Comparison of ENCODE assay signal across 8 mouse cellular contexts in the genomic region with DNA sequence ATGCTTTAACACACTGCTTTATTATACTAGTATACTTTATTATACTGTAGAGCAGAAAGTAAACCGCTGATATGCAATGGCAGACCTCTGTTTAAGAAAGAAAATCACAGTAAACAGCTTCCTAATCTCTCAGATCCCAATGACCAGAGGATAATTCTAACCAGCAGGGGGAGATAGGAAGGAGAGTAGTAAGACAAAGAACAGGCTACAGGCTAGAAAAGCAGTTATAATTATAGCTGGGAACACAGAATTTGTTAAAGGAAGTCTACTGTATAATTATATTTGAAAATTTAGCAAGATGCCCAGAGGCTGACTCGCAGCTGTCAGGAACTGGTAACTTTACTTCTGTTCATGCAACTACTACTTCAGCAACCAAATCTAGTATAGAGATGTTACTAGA.
DNase-seq lines count a peak whose midpoint lies in the region; ATAC-seq lines count a peak whose summit lies in the region.

No protein-coding gene starts in this region.

- H3K9me3 ChIP-seq in heart, embryonic 11.5 days (replicated peaks; ENCODE audit: control insufficient read depth, low read length) = no peaks in the 10 kb centered on the region
- H3K9me3 ChIP-seq in neural tube, embryonic 12.5 days = no peaks in the 10 kb centered on the region
- no peaks in the 10 kb centered on the region for H3K9me3 ChIP-seq in neural tube, embryonic 15.5 days (replicated peaks)
- no peaks in the 10 kb centered on the region for H3K9me3 ChIP-seq in forebrain, embryonic 15.5 days

- no peak overlapping the region for H3K27ac ChIP-seq in heart, embryonic 11.5 days (ENCODE audit: low read depth, low read length)
- H3K27ac ChIP-seq in neural tube, embryonic 12.5 days = no peak overlapping the region
- H3K27ac ChIP-seq in neural tube, embryonic 15.5 days (replicated peaks) = no peak overlapping the region
- H3K27ac ChIP-seq in forebrain, embryonic 15.5 days (replicated peaks) = no peak overlapping the region

- H3K9ac ChIP-seq in heart, embryonic 11.5 days (ENCODE audit: low read depth, low read length) = no peak overlapping the region
- H3K9ac ChIP-seq in neural tube, embryonic 12.5 days = no peak overlapping the region
- no peak overlapping the region for H3K9ac ChIP-seq in neural tube, embryonic 15.5 days (replicated peaks)
- H3K9ac ChIP-seq in forebrain, embryonic 15.5 days (replicated peaks) = no peak overlapping the region

- H3K4me3 ChIP-seq in heart, embryonic 11.5 days (ENCODE audit: low read depth, low read length) = no peak overlapping the region
- H3K4me3 ChIP-seq in neural tube, embryonic 12.5 days = no peak overlapping the region
- H3K4me3 ChIP-seq in neural tube, embryonic 15.5 days (replicated peaks) = no peak overlapping the region
- no peak overlapping the region for H3K4me3 ChIP-seq in forebrain, embryonic 15.5 days

- H3K4me1 ChIP-seq in heart, embryonic 11.5 days (ENCODE audit: control insufficient read depth, insufficient read depth, low read length) = no peaks in the 10 kb centered on the region
- no peaks in the 10 kb centered on the region for H3K4me1 ChIP-seq in neural tube, embryonic 12.5 days
- no peaks in the 10 kb centered on the region for H3K4me1 ChIP-seq in neural tube, embryonic 15.5 days
- 0 out of 2 replicates have a peak, but pooled peaks cover 3% of the 10 kb centered on the region for H3K4me1 ChIP-seq in forebrain, embryonic 15.5 days

- intact Hi-C loops in heart, postnatal 10 days (cut with DNase I) = loop anchor here (5.0 to 10.0 kb wide), 2 partner anchors 176 to 294 kb away; no protein-coding TSS in a partner anchor

- no peak for ATAC-seq in heart, embryonic 11.5 days (replicated peaks; ENCODE audit: insufficient number of reproducible peaks, low FRiP score, low TSS enrichment)
- ATAC-seq in neural tube, embryonic 12.5 days (ENCODE audit: low FRiP score, low read depth) = 0 out of 2 replicates have a peak, but pooled peaks have one; percentile 21
- no peak for ATAC-seq in neural tube, embryonic 15.5 days (ENCODE audit: low FRiP score)
- peak; percentile 73 for ATAC-seq in forebrain, embryonic 15.5 days (replicated peaks)
- ATAC-seq in erythroblast, adult 5-6 weeks (replicated peaks; ENCODE audit: low FRiP score, poor library complexity, severe bottlenecking) = no peak

- DNase-seq in heart, postnatal 10 days = peak; percentile 31 to 43
- peak; percentile 61 for DNase-seq in splenic B cell, adult 2 months (ENCODE audit: low read depth, low spot score)
- DNase-seq in kidney, postnatal 4 days = no peak

- 55% methylated on average over 2 of the region's 2 CpGs for WGBS in heart, embryonic 11.5 days (ENCODE audit: insufficient replicate concordance)
- 80% methylated on average over 2 of the region's 2 CpGs for WGBS in neural tube, embryonic 12.5 days
- 67% methylated on average over 2 of the region's 2 CpGs for WGBS in neural tube, embryonic 15.5 days
- 51% methylated on average over 2 of the region's 2 CpGs for WGBS in forebrain, embryonic 15.5 days

- no peaks in the 10 kb centered on the region for H3K36me3 ChIP-seq in heart, embryonic 11.5 days (ENCODE audit: control insufficient read depth, insufficient read depth, low read length)
- H3K36me3 ChIP-seq in neural tube, embryonic 12.5 days = no peaks in the 10 kb centered on the region
- H3K36me3 ChIP-seq in neural tube, embryonic 15.5 days = no peaks in the 10 kb centered on the region
- no peaks in the 10 kb centered on the region for H3K36me3 ChIP-seq in forebrain, embryonic 15.5 days
- no peaks in the 10 kb centered on the region for H3K36me3 ChIP-seq in splenic B cell, adult 2 months (ENCODE audit: control insufficient read depth, insufficient read depth, low read length, poor library complexity, severe bottlenecking)

- no peak overlapping the region for H3K4me2 ChIP-seq in heart, embryonic 11.5 days
- H3K4me2 ChIP-seq in neural tube, embryonic 12.5 days (replicated peaks) = no peak overlapping the region
- H3K4me2 ChIP-seq in neural tube, embryonic 15.5 days = no peak overlapping the region
- H3K4me2 ChIP-seq in forebrain, embryonic 15.5 days (replicated peaks) = no peak overlapping the region

- no peaks in the 10 kb centered on the region for H3K27me3 ChIP-seq in heart, embryonic 11.5 days (ENCODE audit: control insufficient read depth, insufficient read depth, low read length)
- H3K27me3 ChIP-seq in neural tube, embryonic 12.5 days (replicated peaks) = no peaks in the 10 kb centered on the region
- no peaks in the 10 kb centered on the region for H3K27me3 ChIP-seq in neural tube, embryonic 15.5 days (replicated peaks)
- H3K27me3 ChIP-seq in forebrain, embryonic 15.5 days = no peaks in the 10 kb centered on the region
- no peaks in the 10 kb centered on the region for H3K27me3 ChIP-seq in splenic B cell, adult 2 months (ENCODE audit: control insufficient read depth, insufficient read depth, low read length, poor library complexity, severe bottlenecking)

Comparison
In these comparisons a context has a peak if more than half of its experiments do, and no peak if none do; other contexts are left out.
1. ATAC-seq: peak in neural tube, embryonic 12.5 days (single experiment) and forebrain, embryonic 15.5 days (single experiment); none in heart, embryonic 11.5 days (single experiment), neural tube, embryonic 15.5 days (single experiment) and erythroblast, adult 5-6 weeks (single experiment).
2. DNase-seq: peak in heart, postnatal 10 days (2 of 2) and splenic B cell, adult 2 months (single experiment); none in kidney, postnatal 4 days (0 of 2).